Mouse (Mus musculus) E14TG2a.4 (cell line): ENCODE results near the gene Atrnl1.

ENCODE experiments used
- CTCF ChIP-seq: conservative IDR thresholded peaks from 2 replicates; pipeline ENCODE4 v1.5.1; 2014; ENCODE audit warnings: low read length
- NANOG ChIP-seq: IDR thresholded peaks from 2 replicates; pipeline ENCODE4 v1.6.1; 2014; ENCODE audit warnings: borderline replicate concordance, low read length, mixed read lengths
- POU5F1 ChIP-seq: IDR thresholded peaks from 2 replicates; pipeline ENCODE4 v1.6.1; 2014; ENCODE audit warnings: low read length, borderline replicate concordance

DNA sequence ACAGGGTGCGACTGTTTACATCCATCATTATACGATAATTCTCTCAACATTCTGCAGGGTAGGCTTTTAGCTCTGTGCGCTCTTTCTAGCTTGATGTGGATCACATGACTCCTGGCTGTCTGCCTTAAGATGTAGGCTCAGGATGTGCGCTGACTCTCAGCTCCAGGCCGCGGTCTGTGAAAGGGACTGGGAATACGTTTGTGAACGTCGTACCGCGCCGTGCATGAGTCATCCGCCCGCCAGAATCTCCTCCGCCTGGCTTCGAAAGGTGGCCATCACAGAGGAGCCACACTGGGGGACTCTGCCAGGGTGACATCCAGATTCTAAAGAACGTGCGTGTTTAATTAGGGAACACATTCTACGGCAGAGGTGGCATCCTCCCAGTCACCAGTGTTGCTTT, 471.9 kb downstream of the Atrnl1 start:
- no peak for TF ChIP-seq CTCF
- no peak for TF ChIP-seq NANOG
- TF ChIP-seq POU5F1: no peak
